Mouse (Mus musculus) CH12.LX (cell line): ENCODE measurements around the gene Fibcd1. TPM values are rescaled to one million over a fixed set of nuclear protein-coding genes. Genes with fewer than 3 reads are reported as not detected.
A peak's percentile ranks its signal among the peaks of the same experiment; 100 is the strongest.

Source experiments
- DNase-seq: peaks from one replicate; pipeline ENCODE4 v3.0.0-alpha.2; 2013; ENCODE audit errors: extremely low read depth
- H3K27ac ChIP-seq: 2 replicates; pipeline ENCODE4 v1.5.1; 2012; ENCODE audit warnings: low read depth, mild to moderate bottlenecking, control low read depth, moderate library complexity; ENCODE audit not compliant: insufficient read depth
- H3K27me3 ChIP-seq: replicated peaks from 2 replicates; pipeline ENCODE3; 2012; ENCODE audit warnings: inconsistent platforms
- H3K36me3 ChIP-seq, 2 experiments: replicated peaks in 1 of 2; 2 replicates each; pipeline versions ENCODE3 to v1.6.1; 2012; ENCODE audit warnings: inconsistent platforms in 1 of 2, low read length in 1 of 2, mild to moderate bottlenecking in 1 of 2, mixed read lengths in 1 of 2, moderate library complexity in 1 of 2; ENCODE audit not compliant: control insufficient read depth in 1 of 2, insufficient read depth in 1 of 2
- H3K4me1 ChIP-seq, 2 experiments: 2 replicates each; pipeline ENCODE4 v1.6.1; 2012; ENCODE audit warnings: inconsistent platforms in 1 of 2, moderate library complexity in 1 of 2; ENCODE audit not compliant: insufficient read depth in 2 of 2, control insufficient read depth in 1 of 2
- H3K4me2 ChIP-seq: 2 replicates; pipeline ENCODE4 v1.6.1; 2012; ENCODE audit warnings: low read depth, mild to moderate bottlenecking, control low read depth; ENCODE audit not compliant: poor library complexity, insufficient read depth, severe bottlenecking
- H3K4me3 ChIP-seq, 3 experiments: fragments of 150-350 bp in 1 of 3; sonication (generic) in 1 of 3; replicated peaks in 1 of 3; 2 replicates each; pipeline versions ENCODE3 to v1.5.1; 2011 to 2012; ENCODE audit warnings: low read depth in 2 of 3, low read length in 2 of 3, mild to moderate bottlenecking in 2 of 3, moderate library complexity in 2 of 3, control low read depth in 1 of 3, improper control_type of control experiment in 1 of 3, inconsistent platforms in 1 of 3, mixed read lengths in 1 of 3; ENCODE audit not compliant: poor library complexity in 1 of 3
- H3K79me2 ChIP-seq: replicated peaks from 2 replicates; pipeline ENCODE4 v1.6.1; 2012; ENCODE audit warnings: mild to moderate bottlenecking, moderate library complexity; ENCODE audit not compliant: control insufficient read depth, poor library complexity, insufficient read depth, severe bottlenecking; ENCODE audit errors: extremely low read depth
- H3K9ac ChIP-seq: 2 replicates; pipeline ENCODE4 v1.6.1; 2012; ENCODE audit warnings: low read depth, mild to moderate bottlenecking, control low read depth, moderate library complexity; ENCODE audit not compliant: insufficient read depth
- H3K9me3 ChIP-seq: replicated peaks from 2 replicates; pipeline ENCODE3; 2012; ENCODE audit warnings: low read length, inconsistent platforms, mixed read lengths
- BHLHE40 ChIP-seq: IDR thresholded peaks from 2 replicates; pipeline ENCODE4 v1.6.1; 2011; ENCODE audit warnings: mild to moderate bottlenecking, low read depth, low read length, improper control_type of control experiment
- CTCF ChIP-seq, 2 experiments: IDR thresholded peaks in 1 of 2; conservative IDR thresholded peaks in 1 of 2; 2 replicates each; pipeline ENCODE4 v1.5.1; 2011 to 2012; ENCODE audit warnings: low read depth in 2 of 2, low read length in 2 of 2, improper control_type of control experiment in 1 of 2, inconsistent platforms in 1 of 2, mild to moderate bottlenecking in 1 of 2, moderate library complexity in 1 of 2
- E2F4 ChIP-seq: IDR thresholded peaks from 2 replicates; pipeline ENCODE4 v1.6.1; 2011; ENCODE audit warnings: low read depth, low read length, improper control_type of control experiment; ENCODE audit not compliant: insufficient replicate concordance
- ETS1 ChIP-seq: conservative IDR thresholded peaks from 2 replicates; pipeline ENCODE4 v1.6.1; 2012; ENCODE audit warnings: low read depth, mild to moderate bottlenecking, inconsistent platforms, low read length, improper control_type of control experiment, moderate library complexity
- HCFC1 ChIP-seq: IDR thresholded peaks from 2 replicates; pipeline ENCODE4 v1.6.1; 2012; ENCODE audit warnings: low read depth, mild to moderate bottlenecking, inconsistent platforms, low read length, improper control_type of control experiment
- KAT2A ChIP-seq: IDR thresholded peaks from 2 replicates; pipeline ENCODE4 v1.6.1; 2012; ENCODE audit warnings: low read length, improper control_type of control experiment, inconsistent platforms; ENCODE audit not compliant: insufficient replicate concordance
- MAX ChIP-seq: IDR thresholded peaks from 2 replicates; pipeline ENCODE4 v1.6.1; 2011; ENCODE audit warnings: low read length, improper control_type of control experiment
- MAZ ChIP-seq: IDR thresholded peaks from 2 replicates; pipeline ENCODE4 v1.6.1; 2012; ENCODE audit warnings: low read depth, mild to moderate bottlenecking, inconsistent platforms, low read length, improper control_type of control experiment, moderate library complexity
- POLR2AphosphoS2 ChIP-seq: IDR thresholded peaks from 2 replicates; pipeline ENCODE4 v1.6.1; 2011; ENCODE audit warnings: low read depth, low read length, improper control_type of control experiment
- RAD21 ChIP-seq: IDR thresholded peaks from 2 replicates; pipeline ENCODE4 v1.6.1; 2011; ENCODE audit warnings: low read depth, mild to moderate bottlenecking, low read length, improper control_type of control experiment, moderate library complexity
- SMC3 ChIP-seq: IDR thresholded peaks from 2 replicates; pipeline ENCODE4 v1.6.1; 2011; ENCODE audit warnings: low read depth, low read length, improper control_type of control experiment
- UBTF ChIP-seq: IDR thresholded peaks from 2 replicates; pipeline ENCODE4 v1.6.1; 2012; ENCODE audit warnings: low read depth, mild to moderate bottlenecking, inconsistent platforms, low read length, improper control_type of control experiment, moderate library complexity
- USF2 ChIP-seq: conservative IDR thresholded peaks from 2 replicates; pipeline ENCODE4 v1.6.1; 2011; ENCODE audit warnings: low read depth, low read length, improper control_type of control experiment
- ZKSCAN1 ChIP-seq: IDR thresholded peaks from 2 replicates; pipeline ENCODE4 v1.6.1; 2012; ENCODE audit warnings: low read depth, inconsistent platforms, low read length, improper control_type of control experiment, borderline replicate concordance
- ZNF384 ChIP-seq: IDR thresholded peaks from 2 replicates; pipeline ENCODE4 v1.6.1; 2012; ENCODE audit warnings: low read depth, low read length, improper control_type of control experiment, inconsistent platforms
- dilution Hi-C: fragments of 300-500 bp; cut with MboI; formaldehyde crosslinking; loops from 2 replicates; pipeline ENCODE4 v1.14.3; 2020; ENCODE audit warnings: low sequenced_read_pairs; ENCODE audit not compliant: extremely low pct_unique_long_range_greater_than_20kb, extremely low pct_ligation_motif_present
- in situ Hi-C: fragments of 300-500 bp; cut with MboI; formaldehyde crosslinking; loops from 3 replicates; pipeline ENCODE4 v1.14.3; 2019; ENCODE audit warnings: low sequenced_read_pairs, low pct_ligation_motif_present, low pct_unique_long_range_greater_than_20kb, mixed read lengths
- polyA plus RNA-seq: library from polyadenylated mRNA; unstranded; fragments of >175 nt; gene quantifications from 2 replicates; pipeline ENCODE4 v1.2.1, GENCODE M21; 2012; ENCODE audit warnings: low read depth; ENCODE audit not compliant: insufficient read length
- total RNA-seq, 2 experiments: library from RNA; depleted of rRNA; stranded (reverse); fragments of 300-350 nt in 1 of 2; fragments of >200 nt in 1 of 2; gene quantifications; 2 replicates each; pipeline ENCODE4 v1.2.3; 2012 to 2014

Fibcd1 gene
- total and polyA plus RNA-seq, 3 experiments = 0.04 to 0.15 (median 0.09) TPM

DNA sequence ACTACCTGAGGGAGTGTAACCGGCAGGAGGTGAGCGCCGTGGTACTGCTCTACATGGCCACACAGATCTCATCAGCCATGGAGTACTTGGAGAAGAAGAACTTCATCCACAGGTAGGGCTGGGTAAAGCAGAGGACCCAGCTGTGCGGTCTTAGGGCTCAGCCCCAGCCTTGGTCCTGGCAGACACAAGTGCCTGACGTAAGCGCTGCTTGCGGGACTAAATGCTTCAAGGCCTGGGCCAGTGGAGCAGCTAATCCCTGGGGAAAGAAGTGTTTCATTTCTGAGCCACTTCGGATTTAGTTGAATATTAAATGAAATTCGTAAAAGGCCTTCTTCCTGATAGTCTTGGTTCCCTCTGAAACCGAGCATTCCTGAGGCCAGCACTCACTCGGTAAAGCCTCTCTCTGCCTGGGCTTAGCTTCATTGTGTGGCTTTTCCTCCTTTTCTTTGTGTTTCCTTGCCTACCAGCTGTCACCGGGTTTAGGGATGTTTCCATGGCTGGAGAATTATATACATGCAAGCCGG, 55.0 kb downstream of the Fibcd1 start:
- dilution Hi-C loops (no loop called here), in situ Hi-C loops (loop anchor here (25.0 kb wide), 1 partner anchor 303 kb away; no protein-coding TSS in a partner anchor)
- H3K4me1 ChIP-seq = 0 out of 4 replicates have a peak, but pooled peaks cover 0 to 4% of the 10 kb centered on the region in 2 experiments
- no peak overlapping the region for H3K4me2 ChIP-seq
- no peak overlapping the region for H3K27ac ChIP-seq
- TF ChIP-seq E2F4 = no peak
- TF ChIP-seq KAT2A = no peak
- TF ChIP-seq HCFC1 = no peak
- no peak for TF ChIP-seq SMC3
- no peak for TF ChIP-seq POLR2AphosphoS2
- TF ChIP-seq ETS1 = no peak
- TF ChIP-seq MAX = no peak
- no peak for TF ChIP-seq BHLHE40
- no peak for TF ChIP-seq UBTF
- no peak for TF ChIP-seq ZKSCAN1
- TF ChIP-seq, all 38 proteins: peak for 0
- H3K36me3 ChIP-seq = peaks cover 38 to 88% of the 10 kb centered on the region in 2 experiments
- H3K4me3 ChIP-seq = no peak overlapping the region
- H3K27me3 ChIP-seq = no peaks in the 10 kb centered on the region
- H3K79me2 ChIP-seq = no peaks in the 10 kb centered on the region
- H3K9me3 ChIP-seq = no peaks in the 10 kb centered on the region
- no peak for DNase-seq
- H3K9ac ChIP-seq = no peak overlapping the region

DNA sequence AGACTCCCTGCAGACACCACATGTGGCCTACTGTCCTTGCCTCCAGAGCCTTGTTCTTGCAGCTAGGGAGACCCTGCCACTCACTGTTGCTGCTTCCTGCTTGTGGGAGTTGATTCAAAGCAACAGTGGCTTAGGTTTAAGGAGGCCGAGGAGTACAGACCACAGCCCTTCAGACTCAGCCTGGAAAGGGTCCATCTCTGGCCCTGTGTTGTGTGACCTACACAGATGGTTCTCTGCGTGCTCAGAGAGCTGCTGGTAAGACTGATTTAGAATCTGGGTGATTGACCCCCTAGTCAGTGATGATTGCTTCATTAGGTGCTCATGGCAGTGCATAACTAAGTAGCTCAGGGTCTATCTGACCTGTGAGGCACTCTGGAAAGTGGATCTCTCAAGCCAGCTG, 56.6 kb downstream of the Fibcd1 start:
- H3K27me3 ChIP-seq = no peaks in the 10 kb centered on the region
- TF ChIP-seq MAZ = no peak
- TF ChIP-seq ZKSCAN1 = no peak
- no peak for TF ChIP-seq KAT2A
- TF ChIP-seq ZNF384 = no peak
- no peak overlapping the region for H3K27ac ChIP-seq
- dilution Hi-C loops (no loop called here), in situ Hi-C loops (loop anchor here (5.0 to 25.0 kb wide), 3 partner anchors 64 to 302 kb away; partner anchors contain the start of gene Abl1)
- peaks cover 0 to 10% of the 10 kb centered on the region in 2 experiments; a peak in 2 of 4 replicates for H3K4me1 ChIP-seq
- H3K9ac ChIP-seq = no peak overlapping the region
- no peaks in the 10 kb centered on the region for H3K9me3 ChIP-seq
- no peak overlapping the region for H3K4me2 ChIP-seq
- H3K36me3 ChIP-seq = peaks cover 41 to 91% of the 10 kb centered on the region in 2 experiments
- H3K79me2 ChIP-seq = no peaks in the 10 kb centered on the region
- DNase-seq = no peak
- H3K4me3 ChIP-seq = no peak overlapping the region

DNA sequence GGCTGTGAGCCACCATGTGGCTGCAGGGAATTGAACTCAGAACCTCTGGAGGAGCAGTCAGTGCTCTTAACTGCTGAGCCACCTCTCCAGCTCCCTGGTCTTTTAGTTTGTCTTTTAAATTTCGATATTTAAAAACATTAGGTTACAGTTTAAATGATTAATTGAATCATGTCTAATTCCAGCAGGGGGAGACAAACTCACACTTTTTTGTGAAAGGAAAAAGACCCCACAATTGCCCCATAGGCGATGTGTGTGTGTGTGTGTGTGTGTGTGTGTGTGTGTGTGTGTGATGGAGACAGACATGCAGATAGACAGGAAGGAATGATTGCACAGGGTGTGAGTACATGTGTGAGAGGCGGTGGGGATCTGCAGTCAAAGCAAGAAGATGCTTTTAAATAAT, 57.6 kb downstream of the Fibcd1 start:
- Histone ChIP-seq H3K4me1 (peaks cover 0 to 10% of the 10 kb centered on the region in 2 experiments; a peak in 2 of 4 replicates), H3K9ac (no peak overlapping the region), H3K79me2 (no peaks in the 10 kb centered on the region), H3K27ac (no peak overlapping the region), H3K27me3 (no peaks in the 10 kb centered on the region), H3K4me2 (no peak overlapping the region), H3K4me3 (no peak overlapping the region), H3K9me3 (no peaks in the 10 kb centered on the region), H3K36me3 (peaks cover 40 to 91% of the 10 kb centered on the region in 2 experiments)
- dilution Hi-C loops (no loop called here), in situ Hi-C loops (loop anchor here (5.0 to 25.0 kb wide), 3 partner anchors 63 to 301 kb away; partner anchors contain the start of gene Abl1)
- no peak for DNase-seq
- TF ChIP-seq CTCF (conservative IDR thresholded peaks at IDR 0.05 in 1 of 2, IDR thresholded peaks at IDR 0.05 in 1 of 2; ENCODE audit: low read depth in 2 of 2, low read length in 2 of 2) = peak in 1 of 2 experiments; percentile 38; a peak in 2 of 4 replicates
- TF ChIP-seq USF2 = no peak
- TF ChIP-seq RAD21 = peak; percentile 17
- no peak for TF ChIP-seq KAT2A
